Mouse (Mus musculus): ENCODE results near the gene Ryr2. TPM values are rescaled to one million over a fixed set of nuclear protein-coding genes. Genes with fewer than 3 reads are reported as not detected.

Ryr2 gene
- polyA plus RNA-seq, 1 experiment, result 62.3 TPM

DNA sequence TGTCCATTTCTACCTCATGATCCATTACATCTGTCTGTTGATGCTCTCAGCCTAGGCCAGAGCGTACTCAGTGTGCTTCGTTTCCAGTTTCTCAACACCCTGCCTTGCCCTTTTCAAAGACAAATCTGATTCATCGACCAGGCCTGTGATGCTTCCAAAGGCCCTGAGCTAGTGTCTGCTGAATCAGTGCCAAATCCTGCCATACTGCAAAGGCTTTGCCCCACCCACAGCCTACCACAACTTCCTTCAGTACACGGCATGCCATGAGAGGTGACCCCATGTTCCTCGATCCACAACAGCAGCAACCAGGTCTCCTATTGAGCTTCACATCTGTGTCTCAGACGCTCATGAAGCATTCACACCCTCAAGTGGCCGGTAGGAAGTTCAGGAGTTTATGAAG, 76.9 kb downstream of the Ryr2 start:
- TF ChIP-seq POLR2A (IDR thresholded peaks at IDR 0.05; ENCODE audit: extremely low read depth, insufficient read depth, low read length) (no peak), CTCF (IDR thresholded peaks at IDR 0.05; ENCODE audit: extremely low read depth, insufficient read depth, low read length) (no peak)
- H3K4me3 ChIP-seq (ENCODE audit: insufficient read depth, low read length), result no peak overlapping the region
- no peak overlapping the region for H3K27ac ChIP-seq (ENCODE audit: insufficient read depth, low read length)
- H3K4me1 ChIP-seq (ENCODE audit: control insufficient read depth, insufficient read depth, low read length), result peaks cover 2% of the 10 kb centered on the region

- TF ChIP-seq POLR2A (IDR thresholded peaks at IDR 0.05; ENCODE audit: extremely low read depth, insufficient read depth, low read length), result no peak
- TF ChIP-seq CTCF (IDR thresholded peaks at IDR 0.05; ENCODE audit: extremely low read depth, insufficient read depth, low read length), result no peak
- Histone ChIP-seq H3K4me3 (ENCODE audit: insufficient read depth, low read length) (no peak overlapping the region), H3K27ac (ENCODE audit: insufficient read depth, low read length) (no peak overlapping the region), H3K4me1 (ENCODE audit: control insufficient read depth, insufficient read depth, low read length) (peaks cover 2% of the 10 kb centered on the region)
Observed at GRCm38 (mm10) chr13:12029326-12029725, 77.4 kb downstream of the Ryr2 start.

GRCm38 (mm10) chr13:12018046-12018445, 88.7 kb downstream of the Ryr2 start:
- Histone ChIP-seq H3K27ac (ENCODE audit: insufficient read depth, low read length) (peak overlapping the region; percentile 10; the same call in 1 of the 2 replicates), H3K4me3 (ENCODE audit: insufficient read depth, low read length) (no peak overlapping the region), H3K4me1 (ENCODE audit: control insufficient read depth, insufficient read depth, low read length) (peaks cover 18% of the 10 kb centered on the region)
- TF ChIP-seq CTCF (IDR thresholded peaks at IDR 0.05; ENCODE audit: extremely low read depth, insufficient read depth, low read length) (no peak), POLR2A (IDR thresholded peaks at IDR 0.05; ENCODE audit: extremely low read depth, insufficient read depth, low read length) (no peak)

DNA sequence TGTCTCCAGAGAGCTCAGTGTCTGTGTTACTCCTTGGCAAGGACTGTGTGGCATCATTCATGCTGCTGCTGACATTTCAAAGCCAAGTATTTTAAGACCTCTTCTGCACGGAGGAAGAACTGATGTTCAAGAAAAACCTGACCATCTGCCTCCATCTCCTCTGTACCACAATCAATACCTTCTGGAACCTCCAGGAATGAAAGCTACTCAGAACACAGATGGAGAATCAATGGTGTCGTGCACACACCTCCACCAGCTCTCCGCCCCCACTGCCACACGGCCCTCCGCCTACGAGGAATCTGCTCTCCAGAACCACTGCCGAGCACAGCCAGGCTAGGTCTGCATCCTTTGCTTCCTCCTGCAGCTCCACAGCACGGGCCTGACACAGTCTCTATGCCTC, 92.8 kb downstream of the Ryr2 start:
- no peak overlapping the region for H3K4me3 ChIP-seq (ENCODE audit: insufficient read depth, low read length)
- H3K27ac ChIP-seq (ENCODE audit: insufficient read depth, low read length), result peak overlapping the region; percentile 39
- H3K4me1 ChIP-seq (ENCODE audit: control insufficient read depth, insufficient read depth, low read length), result peaks cover 18% of the 10 kb centered on the region
- TF ChIP-seq CTCF (IDR thresholded peaks at IDR 0.05; ENCODE audit: extremely low read depth, insufficient read depth, low read length) (no peak), POLR2A (IDR thresholded peaks at IDR 0.05; ENCODE audit: extremely low read depth, insufficient read depth, low read length) (no peak)

DNA sequence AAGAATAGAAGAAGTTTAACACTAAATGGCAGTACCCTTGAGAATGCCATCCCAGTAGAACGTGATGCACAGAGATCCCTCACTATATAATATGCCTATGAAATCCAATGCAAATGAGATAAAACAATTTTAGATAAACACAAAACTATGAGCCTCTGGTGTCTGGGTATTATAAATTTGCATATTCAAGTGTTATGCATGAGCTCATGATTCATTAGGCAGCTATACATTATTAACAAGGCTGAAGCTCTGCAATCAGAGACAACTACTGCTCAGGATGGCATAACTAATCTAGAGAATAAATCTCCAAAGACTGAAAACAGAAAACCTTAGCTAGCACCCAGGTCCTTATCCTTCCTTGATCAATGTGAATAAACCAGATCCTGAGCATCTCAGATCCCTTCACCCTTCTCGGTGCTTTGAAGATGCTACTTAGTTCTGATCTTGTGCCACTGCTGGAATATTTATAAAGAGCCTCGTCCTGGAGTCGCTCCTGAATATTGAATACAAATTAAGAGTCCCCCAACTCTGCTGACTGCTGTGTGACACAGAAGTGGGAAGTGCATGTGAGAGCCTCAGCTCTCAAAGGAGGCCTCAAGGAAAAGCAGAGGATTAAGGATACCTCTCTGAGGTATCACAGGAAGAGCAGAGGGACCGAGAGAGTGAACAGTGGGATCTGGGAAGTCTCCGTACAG, 97.6 kb downstream of the Ryr2 start:
- H3K4me1 ChIP-seq (ENCODE audit: control insufficient read depth, insufficient read depth, low read length), result peaks cover 16% of the 10 kb centered on the region
- no peak for TF ChIP-seq CTCF (IDR thresholded peaks at IDR 0.05; ENCODE audit: extremely low read depth, insufficient read depth, low read length)
- H3K27ac ChIP-seq (ENCODE audit: insufficient read depth, low read length), result no peak overlapping the region
- no peak overlapping the region for H3K4me3 ChIP-seq (ENCODE audit: insufficient read depth, low read length)

GRCm38 (mm10) chr13:12007579-12007978, 99.2 kb downstream of the Ryr2 start:
- no peak for TF ChIP-seq POLR2A (IDR thresholded peaks at IDR 0.05; ENCODE audit: extremely low read depth, insufficient read depth, low read length)
- TF ChIP-seq CTCF (IDR thresholded peaks at IDR 0.05; ENCODE audit: extremely low read depth, insufficient read depth, low read length), result no peak
- H3K27ac ChIP-seq (ENCODE audit: insufficient read depth, low read length), result no peak overlapping the region

DNA sequence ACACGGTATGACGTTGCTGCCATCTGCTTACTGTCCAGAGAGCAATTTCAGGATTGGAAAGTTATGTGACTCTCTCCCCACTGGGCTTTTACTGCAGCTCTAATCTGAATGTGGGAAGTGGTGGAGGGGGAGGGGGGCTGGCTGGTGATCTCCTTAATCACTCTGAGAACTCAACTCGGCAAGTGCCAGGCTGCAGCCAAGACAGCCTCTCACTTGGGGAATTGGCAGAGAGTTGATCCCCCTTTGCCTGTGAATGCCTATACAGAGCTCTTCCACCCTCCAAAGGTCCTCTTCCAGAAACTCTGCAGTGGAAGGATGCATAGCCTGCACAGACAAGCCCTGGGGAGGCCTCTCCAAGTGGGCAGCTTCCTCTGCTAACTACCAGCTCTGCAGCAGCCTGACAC, 104.9 kb downstream of the Ryr2 start:
- no peak overlapping the region for H3K4me3 ChIP-seq (ENCODE audit: insufficient read depth, low read length)
- TF ChIP-seq POLR2A (IDR thresholded peaks at IDR 0.05; ENCODE audit: extremely low read depth, insufficient read depth, low read length), result no peak
- no peak for TF ChIP-seq CTCF (IDR thresholded peaks at IDR 0.05; ENCODE audit: extremely low read depth, insufficient read depth, low read length)
- no peak overlapping the region for H3K27ac ChIP-seq (ENCODE audit: insufficient read depth, low read length)
- H3K4me1 ChIP-seq (ENCODE audit: control insufficient read depth, insufficient read depth, low read length), result peaks cover 4% of the 10 kb centered on the region

More at GRCm38 (mm10) chr13:12007579-12007978, 99.2 kb downstream of the Ryr2 start:
- H3K4me3 ChIP-seq (ENCODE audit: insufficient read depth, low read length), result no peak overlapping the region
- peaks cover 8% of the 10 kb centered on the region for H3K4me1 ChIP-seq (ENCODE audit: control insufficient read depth, insufficient read depth, low read length)

GRCm38 (mm10) chr13:11999851-12000250, 106.9 kb downstream of the Ryr2 start:
- H3K4me3 ChIP-seq (ENCODE audit: insufficient read depth, low read length), result no peak overlapping the region
- H3K4me1 ChIP-seq (ENCODE audit: control insufficient read depth, insufficient read depth, low read length), result peaks cover 6% of the 10 kb centered on the region
- no peak for TF ChIP-seq CTCF (IDR thresholded peaks at IDR 0.05; ENCODE audit: extremely low read depth, insufficient read depth, low read length)
- TF ChIP-seq POLR2A (IDR thresholded peaks at IDR 0.05; ENCODE audit: extremely low read depth, insufficient read depth, low read length), result no peak
- no peak overlapping the region for H3K27ac ChIP-seq (ENCODE audit: insufficient read depth, low read length)

DNA sequence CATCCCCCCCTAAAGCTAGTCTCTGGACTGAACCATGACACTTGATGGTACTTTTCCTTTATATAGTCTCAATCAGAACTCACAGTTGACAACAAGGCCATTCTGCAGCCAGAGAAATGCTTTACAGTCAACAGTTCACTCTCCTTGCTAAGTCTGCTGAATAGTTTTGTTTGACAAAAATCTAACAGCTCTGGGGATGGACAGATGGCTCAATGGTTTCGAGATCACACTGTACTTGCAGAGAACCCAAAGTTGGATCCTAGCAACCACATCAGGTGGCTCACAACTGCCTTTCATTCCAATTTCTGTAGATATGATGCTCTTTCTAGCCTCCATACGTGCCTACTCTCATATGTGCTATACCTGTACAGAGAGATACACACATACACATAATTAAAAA, 109.4 kb downstream of the Ryr2 start:
- Histone ChIP-seq H3K4me3 (ENCODE audit: insufficient read depth, low read length) (no peak overlapping the region), H3K4me1 (ENCODE audit: control insufficient read depth, insufficient read depth, low read length) (peaks cover 1% of the 10 kb centered on the region; the same call in 1 of the 2 replicates), H3K27ac (ENCODE audit: insufficient read depth, low read length) (no peak overlapping the region)
- TF ChIP-seq POLR2A (IDR thresholded peaks at IDR 0.05; ENCODE audit: extremely low read depth, insufficient read depth, low read length) (no peak), CTCF (IDR thresholded peaks at IDR 0.05; ENCODE audit: extremely low read depth, insufficient read depth, low read length) (no peak)

GRCm38 (mm10) chr13:11987556-11987955, 119.2 kb downstream of the Ryr2 start:
- Histone ChIP-seq H3K4me1 (ENCODE audit: control insufficient read depth, insufficient read depth, low read length) (no peaks in the 10 kb centered on the region; the same call in 1 of the 2 replicates), H3K27ac (ENCODE audit: insufficient read depth, low read length) (no peak overlapping the region)

More at GRCm38 (mm10) chr13:11987556-11987955, 119.2 kb downstream of the Ryr2 start:
- no peak for TF ChIP-seq CTCF (IDR thresholded peaks at IDR 0.05; ENCODE audit: extremely low read depth, insufficient read depth, low read length)
- H3K4me3 ChIP-seq (ENCODE audit: insufficient read depth, low read length), result no peak overlapping the region
